Mouse (Mus musculus): ENCODE measurements at regions not wholly inside any gene's neighbourhood (a gene's known extent, or its start where the extent isn't known, plus 50 kb on each side); places are given as distances from the start of the nearest gene placed in this dataset.

- 93% methylated on average over 3 of the region's 3 CpGs for WGBS
- H3K4me3 ChIP-seq, result no peak overlapping the region
- no peak overlapping the region for H3K4me2 ChIP-seq (replicated peaks)
- H3K27ac ChIP-seq, result no peak overlapping the region
- H3K9ac ChIP-seq, result no peak overlapping the region
- no peaks in the 10 kb centered on the region for H3K9me3 ChIP-seq (replicated peaks)
- H3K27me3 ChIP-seq, result no peaks in the 10 kb centered on the region
- 0 out of 2 replicates have a peak, but pooled peaks cover 2% of the 10 kb centered on the region for H3K4me1 ChIP-seq
- no peaks in the 10 kb centered on the region for H3K36me3 ChIP-seq
- ATAC-seq (ENCODE audit: low FRiP score), result no peak
These were observed 74.6 kb upstream of the Pgrmc2 start for GRCm38 (mm10) chr3:41157428-41157827.

- H3K4me1 ChIP-seq, result 0 out of 2 replicates have a peak, but pooled peaks cover 2% of the 10 kb centered on the region
- no peak for ATAC-seq (ENCODE audit: low FRiP score)
- H3K36me3 ChIP-seq, result no peaks in the 10 kb centered on the region
- H3K27ac ChIP-seq, result no peak overlapping the region
- H3K4me3 ChIP-seq, result no peak overlapping the region
- H3K4me2 ChIP-seq (replicated peaks), result no peak overlapping the region
- no peaks in the 10 kb centered on the region for H3K9me3 ChIP-seq (replicated peaks)
- H3K27me3 ChIP-seq, result no peaks in the 10 kb centered on the region
- H3K9ac ChIP-seq, result no peak overlapping the region
- 95% methylated on average over 2 of the region's 2 CpGs for WGBS
These were observed 73.7 kb upstream of the Pgrmc2 start for GRCm38 (mm10) chr3:41156562-41156961.

DNA sequence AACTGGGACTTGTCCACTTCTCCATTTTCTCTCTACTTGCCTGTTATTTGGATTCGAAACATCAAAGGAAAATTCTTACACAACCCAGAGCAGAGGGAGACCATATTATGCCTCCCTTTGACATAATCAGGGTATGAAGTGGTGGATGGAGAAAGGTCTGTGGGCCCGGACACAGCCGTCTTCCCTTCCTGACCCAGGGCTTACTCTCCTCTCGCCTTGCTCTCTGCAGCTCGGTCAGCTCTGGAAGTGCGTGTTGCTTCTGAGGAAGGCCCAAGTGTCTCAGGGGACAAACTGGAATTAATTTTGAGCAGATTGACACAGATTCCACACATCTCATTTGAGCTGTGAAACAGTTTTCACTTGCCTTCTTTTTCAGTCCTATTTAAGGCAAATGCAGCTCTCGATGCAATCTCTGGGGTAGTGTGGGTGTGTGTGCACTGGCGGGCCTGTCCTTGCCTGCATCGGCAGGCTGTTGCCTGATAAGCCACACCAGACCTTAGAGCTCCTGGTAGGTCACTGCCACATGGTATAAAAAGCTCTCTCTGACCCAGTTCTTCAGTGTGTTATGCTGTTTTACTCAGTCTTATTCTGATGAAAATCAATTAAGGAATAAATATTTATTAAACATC is 72.4 kb upstream of the Pgrmc2 start:
- Histone ChIP-seq H3K36me3 (no peaks in the 10 kb centered on the region), H3K9ac (no peak overlapping the region), H3K4me1 (0 out of 2 replicates have a peak, but pooled peaks cover 2% of the 10 kb centered on the region), H3K27me3 (no peaks in the 10 kb centered on the region), H3K4me2 (replicated peaks) (no peak overlapping the region), H3K27ac (no peak overlapping the region), H3K4me3 (no peak overlapping the region), H3K9me3 (replicated peaks) (no peaks in the 10 kb centered on the region)
- WGBS, result 72% methylated on average over 9 of the region's 9 CpGs
- ATAC-seq (ENCODE audit: low FRiP score), result no peak

- H3K27me3 ChIP-seq, result no peaks in the 10 kb centered on the region
These were observed 71.6 kb upstream of the Pgrmc2 start for GRCm38 (mm10) chr3:41154402-41154801.

GRCm38 (mm10) chr3:41151989-41152388 is 69.1 kb upstream of the Pgrmc2 start:
- H3K4me3 ChIP-seq, result no peak overlapping the region
- no peak overlapping the region for H3K27ac ChIP-seq
- ATAC-seq (ENCODE audit: low FRiP score), result no peak
- H3K4me2 ChIP-seq (replicated peaks), result no peak overlapping the region
- no peaks in the 10 kb centered on the region for H3K9me3 ChIP-seq (replicated peaks)
- no peaks in the 10 kb centered on the region for H3K4me1 ChIP-seq
- H3K9ac ChIP-seq, result no peak overlapping the region
- H3K27me3 ChIP-seq, result no peaks in the 10 kb centered on the region
- 85% methylated on average over 7 of the region's 7 CpGs for WGBS
- no peaks in the 10 kb centered on the region for H3K36me3 ChIP-seq

More at GRCm38 (mm10) chr3:41154402-41154801, 71.6 kb upstream of the Pgrmc2 start:
- Histone ChIP-seq H3K4me1 (0 out of 2 replicates have a peak, but pooled peaks cover 2% of the 10 kb centered on the region), H3K36me3 (no peaks in the 10 kb centered on the region), H3K27ac (no peak overlapping the region), H3K4me2 (replicated peaks) (no peak overlapping the region), H3K4me3 (no peak overlapping the region), H3K9me3 (replicated peaks) (no peaks in the 10 kb centered on the region), H3K9ac (no peak overlapping the region)
- WGBS, result 60% methylated on average over 1 of the region's 1 CpGs
- no peak for ATAC-seq (ENCODE audit: low FRiP score)

DNA sequence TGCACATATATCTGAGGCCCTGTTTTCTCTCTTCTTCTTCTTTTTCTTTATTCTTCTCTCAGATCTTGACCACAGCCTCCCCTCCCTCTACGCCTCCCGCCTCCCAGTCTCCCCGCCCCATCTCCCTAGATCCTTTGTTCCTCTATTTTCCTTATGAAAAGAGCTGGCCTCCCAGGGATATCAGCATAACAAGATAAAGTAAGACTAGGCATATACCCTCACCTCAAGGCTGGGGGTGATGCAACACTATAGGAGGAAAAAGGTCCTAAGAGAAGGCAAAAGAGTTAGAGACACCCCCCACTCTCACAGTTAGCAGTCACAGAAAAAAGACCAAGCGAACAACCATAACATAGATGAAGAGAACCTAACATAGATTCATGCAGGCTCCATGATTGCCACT is 57.5 kb upstream of the Pgrmc2 start:
- 86% methylated on average over 4 of the region's 4 CpGs for WGBS
- no peaks in the 10 kb centered on the region for H3K36me3 ChIP-seq

DNA sequence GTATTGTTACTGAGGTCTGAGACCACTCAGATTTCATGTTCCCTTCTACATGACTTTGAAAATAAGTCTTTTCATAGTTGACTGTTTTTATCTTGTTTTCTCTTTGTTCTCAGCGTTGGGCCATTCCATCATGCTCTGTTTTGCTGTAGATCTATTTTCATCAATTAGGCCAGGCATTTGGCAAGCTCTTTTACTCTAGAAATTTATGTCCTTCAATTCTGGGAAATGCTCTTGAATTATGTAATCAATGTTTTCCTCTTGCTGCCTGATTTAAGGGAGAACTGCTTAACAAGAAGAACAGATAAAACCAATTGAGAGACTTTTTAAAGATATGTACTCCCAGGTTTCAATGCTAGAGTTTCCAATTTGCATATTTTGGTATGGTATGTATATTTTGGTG is 55.1 kb upstream of the Pgrmc2 start:
- no peaks in the 10 kb centered on the region for H3K36me3 ChIP-seq
- no peak overlapping the region for H3K4me2 ChIP-seq (replicated peaks)
- no peak overlapping the region for H3K27ac ChIP-seq
- WGBS, result 85% methylated on average over 1 of the region's 1 CpGs
- no peak overlapping the region for H3K9ac ChIP-seq
- no peaks in the 10 kb centered on the region for H3K4me1 ChIP-seq
- ATAC-seq (ENCODE audit: low FRiP score), result no peak
- no peaks in the 10 kb centered on the region for H3K27me3 ChIP-seq
- peaks cover 5% of the 10 kb centered on the region; the same call in 1 of the 2 replicates for H3K9me3 ChIP-seq (replicated peaks)
- no peak overlapping the region for H3K4me3 ChIP-seq

More for the DNA sequence above, 57.5 kb upstream of the Pgrmc2 start:
- no peaks in the 10 kb centered on the region for H3K27me3 ChIP-seq
- H3K9me3 ChIP-seq (replicated peaks), result peaks cover 5% of the 10 kb centered on the region; the same call in 1 of the 2 replicates
- no peak overlapping the region for H3K4me3 ChIP-seq
- no peak for ATAC-seq (ENCODE audit: low FRiP score)
- H3K4me2 ChIP-seq (replicated peaks), result no peak overlapping the region
- H3K27ac ChIP-seq, result no peak overlapping the region
- H3K4me1 ChIP-seq, result no peaks in the 10 kb centered on the region
- H3K9ac ChIP-seq, result no peak overlapping the region

GRCm38 (mm10) chr3:41132889-41133288 is 50.0 kb upstream of the Pgrmc2 start:
- Histone ChIP-seq H3K4me2 (replicated peaks) (no peak overlapping the region), H3K4me1 (no peaks in the 10 kb centered on the region)
- WGBS, result 85% methylated on average over 6 of the region's 6 CpGs

More at GRCm38 (mm10) chr3:41132889-41133288, 50.0 kb upstream of the Pgrmc2 start:
- no peak for ATAC-seq (ENCODE audit: low FRiP score)
- no peaks in the 10 kb centered on the region for H3K36me3 ChIP-seq
- H3K27me3 ChIP-seq, result no peaks in the 10 kb centered on the region
- no peak overlapping the region for H3K27ac ChIP-seq
- H3K9ac ChIP-seq, result no peak overlapping the region
- H3K9me3 ChIP-seq (replicated peaks), result no peaks in the 10 kb centered on the region
- no peak overlapping the region for H3K4me3 ChIP-seq

Data from hindbrain, embryonic 12.5 days (tissue).